Mouse (Mus musculus): Measurements from ENCODE around the gene Hoxa4.

The Hoxa4 gene

DNA sequence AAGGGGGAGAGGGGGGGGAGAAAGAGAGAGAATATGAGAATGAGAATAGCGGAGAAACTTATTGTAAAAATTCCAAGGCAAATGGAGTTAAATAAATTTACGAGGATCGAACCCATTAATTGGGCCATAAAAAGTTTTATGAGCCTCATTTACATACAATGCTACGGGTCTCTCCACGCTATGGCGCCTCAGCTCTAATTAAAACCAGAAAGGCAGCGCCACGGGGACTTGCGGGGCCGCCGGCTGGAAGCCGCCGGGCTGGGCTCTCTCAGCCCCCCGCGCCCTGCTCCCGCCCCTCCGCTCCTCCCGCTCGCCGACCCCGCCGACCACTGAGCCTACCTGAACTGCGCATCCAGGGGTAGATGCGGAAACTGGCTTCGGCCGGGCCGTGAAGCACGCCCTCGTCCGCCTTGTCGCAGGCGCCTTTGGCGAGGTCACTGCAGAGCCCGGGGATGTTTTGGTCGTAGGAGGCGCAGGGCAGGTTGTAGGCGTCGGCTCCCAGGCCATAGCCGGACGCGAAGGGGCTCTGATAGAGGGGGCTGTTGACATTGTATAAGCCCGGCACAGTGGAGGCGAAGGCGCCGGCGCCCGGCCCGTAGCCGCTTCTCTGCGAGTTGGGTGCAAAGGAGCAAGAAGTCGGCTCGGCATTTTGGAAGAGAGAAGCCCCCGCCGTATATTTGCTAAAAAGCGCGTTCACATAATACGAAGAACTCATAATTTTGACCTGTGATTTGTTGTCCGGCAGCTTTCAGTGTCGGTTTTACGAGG, 25.3 kb upstream of the Hoxa4 start:
- DNase-seq (ENCODE audit: low spot score in 2 of 2) = no peak

DNA sequence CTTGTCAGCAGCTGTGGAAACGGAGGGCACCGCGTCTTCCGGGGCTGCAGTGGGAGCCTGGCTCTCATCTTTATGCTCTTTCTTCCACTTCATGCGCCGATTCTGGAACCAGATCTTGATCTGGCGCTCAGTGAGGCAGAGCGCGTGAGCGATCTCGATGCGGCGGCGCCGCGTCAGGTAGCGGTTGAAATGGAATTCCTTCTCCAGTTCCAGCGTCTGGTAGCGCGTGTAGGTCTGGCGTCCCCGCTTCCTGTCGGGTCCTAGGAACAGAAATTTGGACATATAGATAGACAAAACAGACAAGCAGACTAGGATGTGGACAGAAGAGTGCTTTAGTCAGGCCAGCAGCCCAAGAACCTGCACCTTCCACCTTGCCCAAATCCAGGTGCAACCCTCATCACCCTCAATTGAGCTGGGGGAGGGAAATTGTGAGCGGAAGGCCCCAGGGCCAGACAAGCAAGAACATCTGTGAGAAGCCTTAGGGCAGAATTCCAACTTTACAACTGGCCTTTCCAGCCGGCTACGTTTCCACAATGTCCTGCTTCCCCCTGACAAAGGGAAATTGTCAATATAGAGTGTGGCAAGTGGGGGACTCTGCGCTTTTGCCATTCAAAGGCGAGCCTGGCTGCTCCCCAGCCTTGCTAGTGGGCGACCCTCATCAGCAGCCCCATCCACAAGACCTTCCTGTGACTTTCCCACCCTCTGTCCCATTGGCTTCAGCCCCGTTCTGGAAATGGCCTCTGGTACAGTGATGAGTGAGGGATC, 24.4 kb upstream of the Hoxa4 start:
- DNase-seq (ENCODE audit: low spot score in 2 of 2) = no peak

DNA sequence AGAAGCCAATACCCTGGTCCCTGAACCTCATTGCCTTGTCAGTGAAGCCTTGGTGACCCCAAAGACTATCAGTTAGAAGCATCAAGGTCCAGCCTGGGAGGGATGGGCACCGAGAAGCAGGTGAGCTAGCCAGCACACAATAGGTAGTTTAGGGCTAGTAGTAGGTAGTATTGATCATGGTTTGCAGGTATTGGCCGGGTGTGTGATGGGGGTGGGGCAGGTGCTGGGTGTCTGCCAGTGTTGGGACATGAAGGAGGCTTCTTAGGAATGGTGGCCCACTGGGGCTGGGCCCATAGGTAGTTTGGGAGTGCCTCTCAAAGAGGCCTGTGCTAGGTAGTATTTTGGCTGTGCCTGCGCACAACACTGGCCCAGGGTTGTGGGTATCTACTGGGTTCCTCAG, 23.5 kb upstream of the Hoxa4 start:
- no peak for DNase-seq (ENCODE audit: low spot score in 2 of 2)

DNA sequence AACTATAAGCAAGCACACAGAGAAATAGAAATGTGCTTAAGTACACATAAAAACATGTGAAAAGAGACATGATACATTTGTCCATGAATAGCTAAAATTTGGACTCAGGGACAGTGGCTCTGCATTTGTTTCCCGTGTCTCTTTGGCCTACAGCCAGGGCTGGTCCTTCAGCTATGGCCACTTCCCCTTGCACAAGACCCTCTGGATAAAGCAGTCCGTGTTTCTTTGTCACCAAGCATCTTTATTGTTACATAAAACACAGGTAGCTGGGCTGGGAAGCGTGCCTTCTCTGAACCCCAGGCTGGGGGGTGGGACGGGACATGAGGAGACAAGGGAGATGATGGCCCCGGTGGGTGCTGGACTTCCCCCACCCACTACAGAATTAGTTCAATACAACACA, 22.7 kb upstream of the Hoxa4 start:
- no peak for DNase-seq (ENCODE audit: low spot score in 2 of 2)

DNA sequence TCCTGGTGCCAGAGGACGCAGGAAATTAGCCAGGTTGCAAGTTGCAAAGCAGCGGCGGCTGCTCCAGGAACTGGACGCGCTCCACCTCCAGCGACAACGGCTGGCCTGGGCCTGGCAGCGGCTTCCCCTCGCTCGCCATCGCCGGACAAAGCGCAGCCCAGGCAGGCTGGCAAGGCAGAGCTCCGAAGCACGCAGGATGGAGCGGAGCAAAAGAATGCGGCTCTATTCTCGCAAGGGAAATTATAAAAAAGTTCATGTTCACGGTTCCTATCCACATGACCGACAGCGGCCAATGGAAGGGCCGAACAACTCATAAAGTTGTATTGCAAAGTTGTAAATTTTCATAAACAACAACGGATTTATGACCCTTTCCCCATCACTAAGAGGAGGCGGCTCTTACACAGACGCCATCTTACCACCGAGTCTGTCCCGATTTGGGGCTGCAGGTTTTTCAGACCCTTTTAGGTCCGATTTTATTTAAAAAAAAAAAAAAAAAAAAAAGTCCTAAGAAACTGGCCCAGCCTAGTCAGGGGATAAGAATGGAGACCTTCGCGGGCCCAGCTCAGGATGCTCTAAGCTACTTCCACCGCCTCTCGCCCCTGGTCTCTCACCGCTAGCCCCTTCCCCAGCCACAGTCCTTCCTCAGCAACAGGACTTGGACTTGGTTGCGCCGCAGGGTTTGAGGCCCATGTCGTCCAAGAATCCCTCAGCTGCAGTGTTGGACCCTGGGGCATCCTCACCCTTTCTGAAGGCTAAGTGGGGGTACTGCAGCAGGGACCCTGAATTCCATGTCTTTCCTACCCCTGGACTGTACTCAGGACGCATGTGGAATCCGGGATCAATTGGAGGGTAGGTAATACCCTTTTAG, 21.8 kb upstream of the Hoxa4 start, which contains the start of the genes Hoxa3 and Gm28308:
TSS of gene Hoxa3 (minus strand) at position 218 of the 868 bp plus-strand sequence.
TSS of gene Gm28308 (minus strand) at position 221 of the 868 bp plus-strand sequence.
- no peak for DNase-seq (ENCODE audit: low spot score in 2 of 2)

DNA sequence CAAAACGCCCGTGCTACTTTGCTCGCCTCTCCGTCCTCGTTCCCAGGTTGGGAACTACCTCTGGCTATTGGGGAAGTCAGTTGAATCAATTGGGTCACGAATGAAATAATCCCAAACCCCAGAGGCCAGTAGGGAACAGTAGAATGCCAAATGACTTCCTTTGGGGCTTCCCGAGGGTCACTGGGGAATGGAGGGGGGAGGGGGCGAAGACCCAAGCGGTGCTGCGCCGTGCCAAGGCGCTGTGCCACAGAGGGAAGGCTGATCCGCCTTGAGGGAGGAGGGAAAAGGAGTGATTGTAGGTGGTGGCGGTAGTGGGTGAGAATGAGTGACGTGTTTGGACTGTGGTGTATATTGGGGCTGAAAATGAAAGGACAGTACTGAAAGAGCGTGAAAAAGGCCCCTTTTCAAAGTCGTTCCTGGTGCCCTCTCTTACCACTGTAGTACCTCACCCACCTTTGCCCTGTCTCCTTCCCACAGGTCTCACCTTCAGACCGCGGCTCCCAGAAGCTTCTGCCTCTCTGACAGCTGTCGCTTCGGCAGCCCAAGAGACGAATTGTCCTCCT, 21.1 kb upstream of the Hoxa4 start:
- DNase-seq (ENCODE audit: low spot score in 2 of 2) = no peak

DNA sequence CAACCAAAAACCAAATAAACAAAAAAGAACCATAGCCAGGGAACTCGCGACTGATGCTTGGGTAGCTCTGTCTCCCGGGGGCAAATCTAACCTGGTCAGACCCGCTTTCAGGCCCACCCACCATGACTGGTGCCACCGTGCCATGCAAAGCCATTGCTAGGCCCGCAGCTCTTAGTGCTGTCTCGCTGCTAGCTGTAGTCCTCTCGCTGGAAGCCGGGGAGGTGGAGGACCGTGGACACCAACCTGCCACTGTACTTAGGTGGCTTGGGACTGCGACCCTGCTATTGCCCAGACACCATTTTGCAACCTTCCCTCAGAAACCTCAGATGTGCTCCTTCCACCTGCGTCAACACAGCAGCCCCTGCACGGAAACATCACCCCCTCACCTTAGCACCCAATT, 20.4 kb upstream of the Hoxa4 start:
- peak in 1 of 2 experiments; percentile 24 for DNase-seq (ENCODE audit: low spot score in 2 of 2)

DNA sequence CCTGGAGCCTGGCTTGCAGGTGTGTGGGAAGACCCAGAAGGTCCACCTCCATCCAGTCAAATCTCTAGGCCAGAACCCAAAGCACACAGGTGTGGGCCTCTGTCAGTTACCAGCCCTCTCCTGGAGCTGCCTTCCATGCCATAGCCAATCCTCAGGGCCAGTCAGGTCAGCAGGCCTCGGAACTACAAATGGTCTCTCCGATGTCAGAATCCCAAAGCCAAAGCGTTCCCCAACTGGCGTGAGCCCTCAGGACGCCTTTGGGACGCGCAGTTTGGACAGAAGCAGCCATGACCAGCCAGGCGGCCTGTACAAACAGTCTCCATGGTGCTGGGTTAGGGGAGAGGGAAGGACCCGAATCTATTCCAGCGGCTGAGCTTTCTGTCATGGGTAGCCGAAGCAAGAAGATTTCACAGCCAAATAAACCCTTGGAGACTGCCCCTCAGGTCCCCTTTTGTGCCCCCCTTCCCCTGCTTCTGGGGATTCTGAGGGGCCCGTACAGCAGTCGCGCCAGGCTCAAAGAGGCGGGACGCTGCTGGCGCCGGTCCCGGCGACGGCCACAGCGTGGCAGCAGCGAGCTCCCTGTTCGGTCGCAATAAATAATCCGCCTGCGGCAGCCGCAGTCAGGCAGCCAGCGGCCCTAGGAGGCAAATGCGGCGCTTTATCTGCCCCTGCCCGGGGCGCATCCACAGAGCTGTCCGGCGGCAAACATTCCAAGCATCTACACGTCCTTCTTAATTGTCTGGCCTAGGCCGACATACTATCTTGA, 19.8 kb upstream of the Hoxa4 start:
- DNase-seq (ENCODE audit: low spot score in 2 of 2) = peak; percentile 50 to 78

DNA sequence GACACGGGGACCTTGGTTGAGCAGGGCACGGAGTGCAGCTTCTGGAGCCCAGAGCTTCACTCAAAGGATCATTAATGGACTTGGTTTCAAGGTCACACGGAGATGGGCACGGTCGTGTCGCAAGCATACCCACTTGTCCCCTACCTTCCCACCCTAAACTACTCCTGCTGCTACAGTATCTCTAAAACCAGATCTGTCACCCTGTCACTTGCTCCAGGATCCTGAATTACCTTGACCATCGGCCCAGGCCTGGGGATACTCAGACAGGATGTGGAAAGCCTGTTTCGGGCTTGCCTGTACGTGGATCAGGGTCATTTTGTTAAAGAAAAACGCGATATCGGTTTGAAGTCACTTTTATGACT, 18.1 kb upstream of the Hoxa4 start:
- DNase-seq (ENCODE audit: low spot score in 2 of 2) = no peak

DNA sequence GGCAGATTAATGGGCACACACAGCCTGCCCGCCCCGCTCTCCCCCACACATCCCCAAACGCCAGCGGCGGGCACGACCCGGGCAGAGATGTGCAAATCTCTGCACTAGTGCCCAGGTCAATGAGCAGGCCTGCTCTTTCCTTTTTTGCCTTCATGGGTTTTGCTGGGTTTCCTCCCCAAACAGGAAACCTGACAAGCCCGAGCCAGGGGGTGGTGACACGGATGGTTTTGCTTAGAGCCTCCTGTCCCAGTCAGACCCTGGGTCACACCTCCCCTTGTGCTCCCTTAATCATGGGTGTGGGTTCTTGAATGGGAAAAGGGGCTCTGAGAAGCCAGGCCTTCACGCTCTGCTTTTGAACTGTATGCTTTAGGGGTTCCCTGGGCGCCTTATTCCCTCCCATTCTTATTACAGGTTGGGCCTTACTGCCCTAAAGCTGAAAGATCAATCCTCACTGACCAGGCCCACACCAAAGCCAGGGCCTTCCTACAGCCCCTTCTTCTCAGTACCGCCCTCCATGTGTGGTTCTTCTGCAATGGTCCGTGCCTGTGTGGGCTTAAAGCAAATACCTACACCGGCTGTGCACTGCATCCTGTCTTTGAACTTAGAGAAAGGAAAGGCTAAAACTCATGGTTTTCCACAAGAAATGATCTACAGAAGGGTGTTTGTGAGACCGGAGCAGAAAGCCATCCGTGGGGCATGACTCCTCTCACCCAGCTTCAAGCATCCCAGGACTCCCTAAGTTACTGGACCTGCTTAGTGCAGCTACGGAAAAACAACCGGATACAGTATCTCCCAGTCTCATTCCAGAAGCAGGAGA, 17.5 kb upstream of the Hoxa4 start:
- DNase-seq (ENCODE audit: low spot score in 2 of 2) = no peak

DNA sequence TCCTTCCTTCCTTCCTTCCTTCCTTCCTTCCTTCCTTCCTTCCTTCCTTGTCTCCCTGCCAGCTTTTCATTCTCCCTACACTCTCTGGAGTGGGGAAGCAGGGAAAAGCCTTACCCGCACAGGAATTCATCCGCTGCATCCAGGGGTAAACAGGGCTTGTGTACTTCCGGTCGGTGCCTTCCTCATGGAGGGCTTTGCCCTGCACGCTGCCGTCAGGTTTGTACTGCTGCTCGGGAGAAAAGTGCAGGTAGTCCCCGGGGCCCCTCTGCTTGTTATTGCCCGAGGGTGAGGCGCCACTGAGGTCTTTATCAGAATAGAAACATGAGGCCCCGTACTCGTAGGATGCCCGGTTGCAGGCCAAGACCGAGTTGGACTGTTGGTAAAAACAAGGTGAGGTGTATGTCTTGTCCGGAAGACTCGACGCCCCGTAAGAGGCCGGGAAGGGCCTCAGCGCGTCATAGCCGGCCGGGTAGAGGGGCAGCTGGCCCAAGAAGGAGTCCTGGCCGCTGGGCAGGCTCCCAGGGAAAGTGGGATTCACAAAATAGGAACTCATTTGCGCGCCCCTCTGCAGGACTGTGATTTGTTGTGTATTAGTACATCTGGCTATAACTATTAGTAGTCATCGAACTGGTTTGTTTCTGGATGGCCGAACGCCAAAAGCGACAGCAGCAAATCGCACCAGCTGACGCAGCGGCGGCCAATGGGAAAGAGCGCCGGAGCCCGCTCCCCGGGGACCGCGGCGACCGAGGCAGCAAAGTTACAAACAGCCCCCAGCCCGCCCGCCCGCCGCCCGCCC, 16.7 kb upstream of the Hoxa4 start, which contains the start of gene Hoxa6:
TSS of gene Hoxa6 (minus strand) at position 651 of the 796 bp plus-strand sequence.
- peak in 1 of 2 experiments; percentile 18 for DNase-seq (ENCODE audit: low spot score in 2 of 2)

DNA sequence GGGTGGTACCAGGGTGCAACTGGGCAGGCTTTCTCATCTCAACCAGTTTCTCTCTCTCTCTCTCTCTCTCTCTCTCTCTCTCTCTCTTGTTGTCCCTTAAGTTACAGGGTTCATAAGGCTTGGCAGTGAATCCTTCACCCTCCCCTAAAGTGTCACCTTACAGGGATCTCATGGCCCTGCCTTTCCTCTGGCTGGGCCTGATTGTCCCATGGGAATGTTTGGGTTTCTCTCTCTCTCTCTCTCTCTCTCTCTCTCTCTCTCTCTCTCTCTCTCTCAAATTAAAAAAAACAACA, 16.1 kb upstream of the Hoxa4 start:
- no peak for DNase-seq (ENCODE audit: low spot score in 2 of 2)

DNA sequence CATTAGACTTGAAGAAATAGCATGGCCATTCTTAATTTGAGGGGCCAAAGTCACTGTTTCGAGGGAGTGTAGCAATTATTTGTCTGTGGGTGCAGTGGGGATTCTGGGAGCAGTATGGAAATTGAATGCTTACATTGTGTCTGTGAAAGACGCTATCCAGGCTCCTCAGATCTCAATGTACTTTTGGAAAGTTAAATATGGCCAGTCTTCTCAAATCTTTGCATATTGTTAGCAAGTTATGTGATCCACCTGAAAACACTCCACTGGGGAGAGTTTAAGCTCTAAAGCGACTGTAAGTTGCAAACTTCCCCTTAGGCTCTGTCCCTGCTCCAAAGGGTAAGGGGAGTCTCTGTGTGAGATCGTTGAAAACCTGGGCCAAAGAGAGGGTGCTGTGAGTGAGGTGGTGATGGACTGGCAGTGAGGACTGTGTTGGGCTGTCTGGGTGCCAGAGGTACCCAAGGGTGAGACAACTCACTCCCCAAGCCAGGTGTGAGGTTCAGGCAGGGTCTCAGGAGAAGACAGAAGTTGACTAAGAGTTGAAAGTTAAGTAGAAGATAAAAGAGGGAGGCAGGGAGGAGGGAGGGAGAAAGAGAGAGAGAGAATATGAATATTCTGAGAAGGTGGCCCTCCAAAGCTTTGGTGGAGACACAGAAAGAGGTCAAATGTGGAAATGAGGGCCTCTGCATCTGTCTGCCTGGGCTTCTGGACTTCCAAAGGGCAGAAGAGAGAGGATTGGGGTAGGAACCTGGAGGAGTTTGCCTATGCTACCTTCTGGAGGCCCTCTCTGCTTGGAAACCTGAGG, 15.5 kb upstream of the Hoxa4 start:
- DNase-seq (ENCODE audit: low spot score in 2 of 2) = no peak

DNA sequence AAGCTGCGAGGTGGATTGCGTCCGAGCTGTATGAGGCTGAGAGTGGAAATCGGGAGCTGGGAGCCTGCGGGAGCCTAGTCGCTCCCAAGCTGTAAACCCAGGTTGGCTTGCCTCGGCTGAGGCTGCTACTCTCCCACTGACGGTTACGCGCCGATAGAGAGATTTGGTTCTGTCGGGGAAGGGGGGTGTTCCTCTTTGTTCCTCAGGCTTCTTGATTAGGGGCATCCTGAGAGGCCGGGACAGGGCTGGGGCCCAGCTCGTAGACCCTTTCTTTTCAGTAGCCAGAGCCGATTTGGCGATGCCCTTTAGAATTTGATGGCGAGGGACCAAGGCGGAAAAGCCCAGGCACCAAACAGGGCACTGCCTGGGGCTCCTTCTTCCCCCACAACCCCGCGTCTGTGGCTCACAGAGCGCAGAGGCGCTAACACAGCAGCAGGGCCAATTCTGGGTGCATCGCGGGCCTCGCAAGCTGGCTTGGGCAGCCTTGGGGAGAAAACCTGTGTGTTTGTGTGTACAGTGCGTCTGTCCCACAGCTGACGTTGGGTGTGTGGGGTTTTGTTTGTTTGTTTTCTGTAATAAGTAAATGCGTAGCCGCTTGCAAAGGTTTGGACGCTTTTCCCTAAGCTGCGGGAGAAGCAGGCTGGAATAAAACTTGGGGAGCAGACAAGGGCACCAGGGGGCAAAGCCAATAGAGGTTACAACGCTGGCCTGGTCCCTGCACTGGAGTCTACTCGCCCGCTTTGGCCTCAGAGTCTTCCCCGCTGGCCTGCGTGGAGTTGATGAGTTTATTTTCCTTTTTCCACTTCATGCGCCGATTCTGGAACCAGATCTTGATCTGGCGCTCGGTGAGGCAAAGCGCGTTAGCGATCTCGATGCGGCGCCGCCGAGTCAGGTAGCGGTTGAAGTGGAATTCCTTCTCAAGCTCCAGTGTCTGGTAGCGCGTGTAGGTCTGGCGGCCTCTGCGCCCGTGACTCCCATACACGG, 14.4 kb upstream of the Hoxa4 start:
- no peak for DNase-seq (ENCODE audit: low spot score in 2 of 2)

DNA sequence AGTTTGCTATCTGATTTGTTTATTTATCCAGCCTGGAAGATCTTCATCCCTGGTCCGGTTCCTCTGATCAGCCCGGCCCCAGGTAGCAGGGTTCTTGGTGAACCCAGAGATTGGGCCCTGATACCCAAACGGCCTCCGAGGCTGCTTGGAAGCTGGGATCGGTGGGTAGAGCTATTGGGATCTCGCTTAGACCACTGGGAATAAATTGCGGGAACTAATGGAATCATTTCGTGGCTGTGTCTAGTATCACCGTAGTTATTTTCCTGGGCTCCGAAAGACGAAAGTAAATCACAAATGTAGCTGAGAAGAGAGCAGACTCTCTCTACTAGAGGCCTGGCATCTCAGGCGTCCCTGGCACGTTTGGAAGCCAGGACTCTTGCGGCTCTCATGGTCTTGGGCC, 13.7 kb upstream of the Hoxa4 start:
- DNase-seq (ENCODE audit: low spot score in 2 of 2) = no peak

DNA sequence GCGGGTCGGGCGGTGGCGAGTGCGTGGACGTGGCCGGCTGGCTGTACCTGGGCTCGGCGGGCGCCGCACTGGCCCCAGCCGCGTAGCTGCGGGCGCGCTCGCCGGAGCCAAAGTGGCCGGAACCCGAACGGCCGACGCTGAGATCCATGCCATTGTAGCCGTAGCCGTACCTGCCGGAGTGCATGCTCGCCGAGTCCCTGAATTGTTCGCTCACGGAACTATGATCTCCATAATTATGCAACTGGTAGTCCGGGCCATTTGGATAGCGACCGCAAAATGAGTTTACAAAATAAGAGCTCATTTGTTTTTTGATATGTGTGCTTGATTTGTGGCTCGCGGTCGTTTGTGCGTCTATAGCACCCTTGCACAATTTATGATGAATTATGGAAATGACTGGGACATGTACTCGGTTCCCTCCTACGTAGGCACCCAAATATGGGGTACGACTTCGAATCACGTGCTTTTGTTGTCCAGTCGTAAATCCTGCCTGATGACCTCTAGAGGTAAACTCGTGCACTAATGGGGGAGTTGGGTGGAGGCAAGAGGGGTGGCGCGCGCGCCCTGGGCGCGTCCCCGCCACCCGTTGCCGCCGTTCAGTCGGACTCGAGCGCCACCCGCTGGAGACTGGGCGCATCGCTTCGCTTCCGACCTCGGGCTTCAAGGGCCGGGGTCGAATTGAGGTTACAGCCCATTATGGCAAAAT, 12.6 kb upstream of the Hoxa4 start, which contains the start of gene Hoxa5:
TSS of gene Hoxa5 (minus strand) at position 538 of the 703 bp plus-strand sequence.
- peak in 1 of 2 experiments; percentile 42 for DNase-seq (ENCODE audit: low spot score in 2 of 2)

Measured in spleen, postnatal 10 days (tissue).